Mouse (Mus musculus) heart, postnatal 36 days (tissue): ENCODE measurements around the gene Olfr204. TPM values are rescaled to one million over a fixed set of nuclear protein-coding genes. Genes with fewer than 3 reads are reported as not detected.
"Not testable (repeated sequence)": the region's sequence is repeated elsewhere in the genome, so short reads cannot be mapped to it uniquely, and the experiment has no call there.

Source experiments
- DNase-seq, 2 experiments: peaks; one replicate each; pipeline ENCODE4 v3.0.0; 2021 to 2022
- intact Hi-C: fragments of 180-260 bp; cut with DNase I; formaldehyde crosslinking; loops from one replicate; pipeline ENCODE4 v1.15.1; 2025
- total RNA-seq, 2 experiments: library from RNA; stranded (reverse); gene quantifications; 2 replicates each; pipeline ENCODE4 v1.2.3; 2021

Gene Olfr204
- not detected for total RNA-seq

- no peak for DNase-seq
- intact Hi-C loops = no loop called here
Observed at GRCm38 (mm10) chr16:59318148-59318547, at the start of gene Olfr204. Gene Olfr204 (minus strand): TSS chr16:59318248.

GRCm38 (mm10) chr16:59363893-59364292 lies 45.8 kb upstream of the Olfr204 start, which contains the start of gene Olfr209:
Gene Olfr209 (minus strand): TSS chr16:59363993.
- intact Hi-C loops = no loop called here
- no peak for DNase-seq

- no peak for DNase-seq
- intact Hi-C loops = no loop called here
Observed at GRCm38 (mm10) chr16:59349146-59349545, 31.1 kb upstream of the Olfr204 start, which contains the start of gene Olfr206. Gene Olfr206 (minus strand): TSS chr16:59349246.

- no peak for DNase-seq
- intact Hi-C loops = no loop called here
Observed at GRCm38 (mm10) chr16:59331038-59331437, 13.0 kb upstream of the Olfr204 start, which contains the start of gene Olfr205. Gene Olfr205 (minus strand): TSS chr16:59331138.

GRCm38 (mm10) chr16:59323262-59323661 lies 5.2 kb upstream of the Olfr204 start:
- intact Hi-C loops, DNase-seq: not testable (repeated sequence)

DNA sequence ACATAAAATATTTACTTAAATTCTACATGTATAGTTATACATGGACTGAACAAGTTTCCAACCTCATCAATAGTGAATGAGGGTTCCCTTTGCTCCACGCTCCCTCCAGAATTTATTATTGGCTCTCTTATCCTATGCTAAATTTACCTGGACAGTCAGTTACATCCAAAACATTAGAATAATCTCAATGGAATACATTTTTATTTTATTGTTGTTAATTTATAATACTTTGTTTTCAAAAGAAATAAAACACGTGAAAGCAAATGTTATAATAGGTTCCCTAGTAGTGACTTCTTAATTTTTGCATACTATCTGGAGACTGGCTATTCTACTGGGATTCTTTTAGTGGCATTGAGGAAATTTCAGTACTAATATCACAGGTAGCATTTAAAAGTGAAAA lies 19.5 kb downstream of the Olfr204 start, which contains the start of gene Olfr203:
Gene Olfr203 (plus strand): TSS at position 301 of the 400 bp plus-strand sequence.
- intact Hi-C loops = no loop called here
- DNase-seq = no peak

DNA sequence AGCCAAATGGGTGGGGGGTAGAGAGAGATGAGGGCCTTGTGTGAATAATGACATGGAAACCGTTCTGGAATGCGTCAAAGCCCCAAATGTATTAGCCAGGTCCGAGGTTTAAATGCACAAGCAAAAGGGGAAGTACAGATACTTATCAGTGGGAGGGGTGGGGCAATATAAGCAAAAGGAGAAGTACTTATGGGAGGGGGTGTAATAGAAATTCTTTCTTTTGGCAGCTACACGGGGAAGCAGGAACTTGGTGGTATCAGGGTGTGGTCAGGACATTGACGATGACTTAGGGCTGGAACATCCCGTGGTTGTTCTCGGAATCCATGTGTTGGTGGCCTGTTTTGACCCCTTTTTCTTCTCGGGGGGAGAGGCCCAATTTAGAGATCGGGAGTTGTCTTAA lies 30.5 kb downstream of the Olfr204 start:
- DNase-seq, intact Hi-C loops: not testable (repeated sequence)

DNA sequence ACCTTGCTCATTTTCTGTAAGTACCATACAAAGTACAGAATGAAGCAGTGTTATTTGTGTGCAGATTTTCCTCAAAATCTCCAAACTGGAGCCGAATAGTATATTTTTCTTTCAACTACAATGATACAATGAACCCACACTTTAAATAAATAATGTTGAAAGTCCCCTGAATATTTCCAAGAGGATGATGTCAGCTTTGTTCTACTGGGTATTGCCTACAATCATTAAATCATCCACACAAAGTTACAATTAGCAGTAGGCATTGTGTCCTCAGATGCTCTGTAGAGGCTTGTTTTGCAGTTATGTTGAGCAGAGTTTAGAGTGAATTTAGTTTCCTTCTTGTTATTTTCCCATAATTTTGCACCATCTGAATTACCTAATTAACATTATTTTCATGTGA lies 31.4 kb downstream of the Olfr204 start, which contains the start of gene Olfr202:
Gene Olfr202 (minus strand): TSS at position 101 of the 400 bp plus-strand sequence.
- intact Hi-C loops = no loop called here
- DNase-seq = no peak

- intact Hi-C loops = no loop called here
- no peak for DNase-seq
Observed at GRCm38 (mm10) chr16:59283476-59283875, 34.6 kb downstream of the Olfr204 start.

GRCm38 (mm10) chr16:59280542-59280941 lies 37.5 kb downstream of the Olfr204 start:
- intact Hi-C loops = no loop called here
- no peak for DNase-seq

DNA sequence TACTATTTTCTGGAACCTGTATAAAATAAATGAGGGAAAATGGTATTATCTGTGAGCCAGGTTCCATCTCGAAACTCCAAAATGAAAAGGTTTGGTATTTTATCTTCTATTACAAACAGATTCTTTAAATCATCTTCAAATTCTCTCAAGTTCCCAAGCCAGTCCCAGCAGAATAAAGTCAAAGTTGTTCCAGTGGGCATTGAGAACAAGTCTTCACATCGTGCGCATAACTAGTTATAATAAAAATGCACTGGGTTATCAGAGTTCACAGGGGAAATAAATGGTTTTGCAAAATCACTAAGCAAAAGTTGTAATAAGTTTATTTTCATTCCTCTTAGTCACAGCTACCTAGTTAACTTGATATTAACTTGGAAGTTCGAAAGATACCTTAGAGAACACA lies 45.5 kb downstream of the Olfr204 start, which contains the start of gene Olfr201:
Gene Olfr201 (minus strand): TSS at position 101 of the 400 bp plus-strand sequence.
- DNase-seq, intact Hi-C loops: not testable (repeated sequence)

DNA sequence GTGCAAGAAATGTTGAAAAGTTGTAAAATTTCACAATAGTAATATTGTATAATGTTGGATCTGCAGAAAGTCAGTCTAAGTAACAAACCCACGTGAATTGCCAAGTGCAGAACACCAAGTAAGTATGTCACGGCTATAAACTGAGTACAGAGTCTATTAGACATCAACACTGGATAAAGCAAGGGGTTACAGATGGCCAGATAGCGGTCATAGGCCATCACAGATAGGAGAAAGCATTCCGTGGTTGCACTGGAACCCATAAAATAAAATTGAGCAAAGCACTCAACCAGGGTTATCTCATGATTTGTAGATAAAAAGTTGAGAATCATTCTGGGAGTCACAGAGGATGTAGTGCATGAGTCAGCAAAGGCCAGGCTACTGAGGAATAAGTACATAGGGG lies 49.0 kb downstream of the Olfr204 start:
- DNase-seq, intact Hi-C loops: not testable (repeated sequence)

Other genes starting within 250 kb of the Olfr204 start
- not detected for gene Olfr190, start 240.2 kb downstream of the Olfr204 start, total RNA-seq
- not detected for gene Olfr191, start 228.4 kb downstream of the Olfr204 start, total RNA-seq
- gene Olfr193, start 206.4 kb downstream of the Olfr204 start, total RNA-seq = not detected
- gene Olfr194, start 197.2 kb downstream of the Olfr204 start, total RNA-seq = not detected
- not detected for gene Olfr195, start 171.2 kb downstream of the Olfr204 start, total RNA-seq
- not detected for gene Olfr196, start 147.8 kb downstream of the Olfr204 start, total RNA-seq
- gene Olfr198, start 114.7 kb downstream of the Olfr204 start, total RNA-seq = not detected
- gene Olfr199, start 98.5 kb downstream of the Olfr204 start, total RNA-seq = not detected
- not detected for gene Olfr201, start 45.6 kb downstream of the Olfr204 start, total RNA-seq
- gene Olfr202, start 31.5 kb downstream of the Olfr204 start, total RNA-seq = not detected
- gene Olfr203, start 19.4 kb downstream of the Olfr204 start, total RNA-seq = not detected
- not detected for gene Olfr205, start 12.9 kb upstream of the Olfr204 start, total RNA-seq
- gene Olfr206, start 31.0 kb upstream of the Olfr204 start, total RNA-seq = not detected
- not detected for gene Olfr209, start 45.7 kb upstream of the Olfr204 start, total RNA-seq
- not detected for gene Gabrr3, start 89.1 kb upstream of the Olfr204 start, total RNA-seq
- 10 to 100 TPM; 15.4 to 16.7 TPM for gene Riox2, start 153.5 kb upstream of the Olfr204 start, total RNA-seq